Mouse (Mus musculus) liver, embryonic 14.5 days (tissue): ENCODE results near the gene Aoc3. TPM values are rescaled to one million over a fixed set of nuclear protein-coding genes. Genes with fewer than 3 reads are reported as not detected.

Source experiments
- ATAC-seq: fragments of 200-750 bp; cut with Nextera tagmentation; 2 replicates; pipeline ENCODE4 v1.8.0; 2017; ENCODE audit warnings: moderate number of reproducible peaks, mild to moderate bottlenecking, moderate library complexity; ENCODE audit not compliant: insufficient read depth
- DNase-seq, 3 experiments: peaks; one replicate each; pipeline ENCODE4 v3.0.0-alpha.2; 2012 to 2013; ENCODE audit warnings: low read depth in 3 of 3, low spot score in 3 of 3
- H3K27ac ChIP-seq: fragments of 300-500 bp; sonication (generic); 2 replicates; pipeline ENCODE4 v1.5.1; 2014; ENCODE audit warnings: moderate library complexity, mild to moderate bottlenecking, control low read depth, inconsistent platforms
- H3K27me3 ChIP-seq: fragments of 300-500 bp; sonication (generic); 2 replicates; pipeline ENCODE4 v1.6.1; 2014; ENCODE audit warnings: mild to moderate bottlenecking, low read length, moderate library complexity; ENCODE audit not compliant: control insufficient read depth, insufficient read depth
- H3K36me3 ChIP-seq: fragments of 300-500 bp; sonication (generic); replicated peaks from 2 replicates; pipeline ENCODE4 v1.6.1; 2014; ENCODE audit warnings: low read depth; ENCODE audit not compliant: control insufficient read depth, insufficient read depth
- H3K4me1 ChIP-seq, 2 experiments: fragments of 200-500 bp in 1 of 2; fragments of 300-500 bp in 1 of 2; sonication (generic) in 1 of 2; replicated peaks; 2 replicates each; pipeline ENCODE4 v1.6.1; 2012 to 2014; ENCODE audit warnings: antibody characterized with exemption in 1 of 2, inconsistent platforms in 1 of 2, low read length in 1 of 2; ENCODE audit not compliant: control insufficient read depth in 2 of 2, insufficient read depth in 2 of 2
- H3K4me2 ChIP-seq: fragments of 300-500 bp; sonication (generic); 2 replicates; pipeline ENCODE4 v1.6.1; 2014; ENCODE audit warnings: low read depth, mild to moderate bottlenecking, control low read depth, moderate library complexity
- H3K4me3 ChIP-seq, 2 experiments: fragments of 200-500 bp in 1 of 2; fragments of 300-500 bp in 1 of 2; sonication (generic) in 1 of 2; 2 replicates each; pipeline ENCODE4 v1.5.1; 2012 to 2014; ENCODE audit warnings: low read depth in 2 of 2, low read length in 2 of 2, mild to moderate bottlenecking in 2 of 2, control low read depth in 1 of 2, inconsistent platforms in 1 of 2, moderate library complexity in 1 of 2; ENCODE audit not compliant: insufficient read depth in 1 of 2
- H3K9ac ChIP-seq: fragments of 300-500 bp; sonication (generic); replicated peaks from 2 replicates; pipeline ENCODE4 v1.6.1; 2014; ENCODE audit warnings: mild to moderate bottlenecking, control low read depth, moderate library complexity
- H3K9me3 ChIP-seq: fragments of 300-500 bp; sonication (generic); 2 replicates; pipeline ENCODE4 v1.6.1; 2016; ENCODE audit warnings: low read length, mixed read lengths; ENCODE audit not compliant: control insufficient read depth
- CTCF ChIP-seq: IDR thresholded peaks from 2 replicates; pipeline ENCODE4 v1.5.1; 2016; ENCODE audit warnings: antibody characterized with exemption, low read depth, control low read depth
- EP300 ChIP-seq: IDR thresholded peaks from 2 replicates; pipeline ENCODE4 v1.6.1; 2016; ENCODE audit warnings: antibody characterized with exemption, low read depth
- WGBS: fragments of 180-500 bp; shearing (Covaris S2); extraction: QIAGEN DNeasy Blood & Tissue Kit; methylation state at CpG from one replicate; pipeline ENCODE4 v1.1.7; 2014; ENCODE audit not compliant: insufficient replicate concordance; 5-methylcytosine and 5-hydroxymethylcytosine counted together
- polyA plus RNA-seq, 2 experiments: library from polyadenylated mRNA; depleted of rRNA in 1 of 2; stranded (reverse) in 1 of 2; unstranded in 1 of 2; fragments of >200 nt; fragmentation: Nextera tagmentation in 1 of 2; extraction: Ambion mirVana in 1 of 2; gene quantifications; 2 replicates each; pipeline versions ENCODE4 v1.2.1 to v1.2.3; 2012 to 2014

Aoc3 gene
- polyA plus RNA-seq, 2 experiments = 0.03 to 0.25 TPM

DNA sequence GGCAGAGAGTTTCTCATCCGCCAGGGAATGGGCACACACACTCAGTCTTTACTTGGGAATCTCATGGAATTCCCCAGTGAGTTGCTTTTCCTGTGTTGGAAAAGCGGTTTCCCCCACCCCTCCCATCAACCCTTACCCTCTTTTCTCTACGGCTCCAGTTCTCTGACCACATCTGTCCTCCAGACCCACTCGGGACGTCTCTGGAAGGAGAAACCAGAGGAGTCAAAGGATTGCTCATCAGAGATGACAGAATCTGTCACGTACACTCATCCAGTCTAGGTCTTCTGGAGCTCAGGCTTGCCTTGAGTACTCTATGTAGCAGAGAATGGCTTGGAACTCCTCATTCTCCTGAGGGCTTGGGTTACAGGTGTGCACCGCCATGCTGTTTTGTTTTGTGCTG lies 18.4 kb downstream of the Aoc3 start:
- ATAC-seq = no peak
- no peak for DNase-seq
- TF ChIP-seq EP300 (no peak), CTCF (no peak)
- H3K36me3 ChIP-seq = no peaks in the 10 kb centered on the region
- no peak overlapping the region for H3K27ac ChIP-seq
- no peak overlapping the region for H3K4me2 ChIP-seq
- no peak overlapping the region for H3K9ac ChIP-seq
- 0 out of 4 replicates have a peak, but pooled peaks cover 0 to 4% of the 10 kb centered on the region in 2 experiments for H3K4me1 ChIP-seq
- no peak overlapping the region for H3K4me3 ChIP-seq
- H3K27me3 ChIP-seq = no peaks in the 10 kb centered on the region
- H3K9me3 ChIP-seq = no peaks in the 10 kb centered on the region
- WGBS = 62% methylated on average over 7 of the region's 7 CpGs

DNA sequence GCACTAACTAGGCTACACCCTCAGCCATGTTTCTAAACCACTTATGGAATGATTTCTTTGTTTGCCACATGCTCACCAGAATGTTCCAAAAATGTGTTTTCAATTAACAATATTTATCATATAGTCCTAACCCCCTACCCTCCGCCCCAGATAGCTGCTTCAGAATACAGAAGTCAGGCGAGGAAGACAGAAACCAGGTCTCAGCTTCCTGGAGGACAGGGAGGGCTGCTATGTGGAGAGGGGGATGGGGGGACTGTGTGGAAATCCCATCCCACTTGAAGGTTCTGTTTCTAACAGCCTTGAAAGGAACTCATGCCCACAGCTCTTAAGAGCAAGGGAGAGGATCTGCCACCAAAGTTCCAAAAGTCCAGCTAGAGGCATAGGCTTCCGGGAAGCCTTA lies 18.8 kb downstream of the Aoc3 start:
- TF ChIP-seq EP300 = no peak
- no peak for TF ChIP-seq CTCF
- H3K4me2 ChIP-seq = no peak overlapping the region
- 55% methylated on average over 3 of the region's 3 CpGs for WGBS
- H3K27ac ChIP-seq = no peak overlapping the region
- H3K9me3 ChIP-seq = no peaks in the 10 kb centered on the region
- DNase-seq (no peak), ATAC-seq (no peak)
- no peak overlapping the region for H3K4me3 ChIP-seq
- no peaks in the 10 kb centered on the region for H3K27me3 ChIP-seq
- no peak overlapping the region for H3K9ac ChIP-seq
- H3K36me3 ChIP-seq = no peaks in the 10 kb centered on the region
- 0 out of 4 replicates have a peak, but pooled peaks cover 0 to 4% of the 10 kb centered on the region in 2 experiments for H3K4me1 ChIP-seq

DNA sequence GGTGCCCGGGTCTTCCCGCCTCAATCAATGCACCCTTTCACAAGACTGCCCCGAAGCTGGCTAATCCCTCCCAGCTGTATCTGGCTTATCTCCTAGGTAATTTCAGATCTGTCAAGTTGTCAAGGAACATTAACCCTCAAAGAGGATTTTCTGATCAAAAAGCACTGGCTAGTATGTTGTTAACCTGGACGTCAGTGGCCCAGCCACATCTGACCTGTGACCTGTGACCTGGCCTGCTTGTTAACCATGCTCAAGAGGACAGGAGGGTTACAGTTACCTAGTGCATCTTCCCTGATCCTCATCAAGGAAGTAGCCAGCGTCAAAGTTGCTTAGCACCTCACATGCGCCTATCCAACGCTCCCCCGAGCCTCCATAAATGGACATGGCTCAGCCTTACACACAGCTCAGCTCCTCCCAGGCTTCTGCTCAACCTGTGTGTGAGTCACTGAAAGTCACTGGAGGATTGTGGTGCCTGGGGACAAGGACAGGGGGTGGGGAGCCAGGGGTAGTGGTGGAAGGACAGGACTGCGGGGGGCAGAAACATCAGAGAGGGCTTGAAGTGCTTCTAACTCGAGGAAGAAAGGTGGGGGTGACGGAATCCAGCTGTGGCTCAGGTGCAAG lies 20.8 kb downstream of the Aoc3 start:
- TF ChIP-seq EP300 (no peak), CTCF (no peak)
- Histone ChIP-seq H3K9ac (no peak overlapping the region), H3K4me1 (0 out of 4 replicates have a peak, but pooled peaks cover 0 to 4% of the 10 kb centered on the region in 2 experiments), H3K9me3 (no peaks in the 10 kb centered on the region), H3K27me3 (no peaks in the 10 kb centered on the region), H3K36me3 (no peaks in the 10 kb centered on the region), H3K27ac (no peak overlapping the region), H3K4me3 (no peak overlapping the region), H3K4me2 (no peak overlapping the region)
- ATAC-seq (no peak), DNase-seq (no peak)
- WGBS = 59% methylated on average over 11 of the region's 11 CpGs

DNA sequence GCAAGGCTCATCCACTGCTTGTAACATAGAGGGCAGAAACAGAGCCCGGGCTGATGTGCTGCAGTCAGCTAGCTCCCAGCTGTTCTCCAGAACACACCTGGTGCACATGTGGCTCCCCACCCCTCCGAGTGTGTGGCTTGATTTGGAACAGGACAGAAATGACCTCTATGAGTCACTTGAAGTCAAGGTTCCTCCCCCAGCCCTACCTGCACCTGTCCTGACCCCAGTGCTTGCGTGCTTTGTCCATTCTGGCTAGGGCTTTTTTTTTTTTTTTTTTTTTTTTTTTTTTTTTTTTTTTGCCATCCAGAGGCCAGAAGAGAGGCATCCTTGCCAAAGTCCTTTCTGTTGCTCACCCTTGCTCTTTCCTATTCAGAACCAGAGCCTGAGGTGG lies 21.3 kb downstream of the Aoc3 start:
- no peak for ATAC-seq

DNA sequence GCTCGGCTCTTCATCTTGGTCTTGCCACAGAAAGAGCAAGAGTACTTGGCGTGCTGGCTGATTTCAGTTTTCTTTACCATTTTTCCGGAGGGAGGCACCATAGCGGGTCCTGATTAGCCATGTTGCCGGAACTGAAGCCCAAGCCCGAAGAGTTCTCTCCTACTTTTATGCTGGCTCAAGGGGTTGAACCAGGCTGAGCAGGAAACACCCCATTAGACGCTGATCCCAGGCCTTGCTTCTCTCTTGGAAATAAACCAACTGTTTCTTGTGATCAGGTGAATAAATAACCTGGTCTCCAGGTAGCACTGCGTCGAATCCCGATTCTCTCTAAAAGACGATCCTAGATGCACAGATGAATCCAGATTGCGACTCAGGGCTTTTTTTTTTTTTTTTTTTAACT lies 23.0 kb downstream of the Aoc3 start:
- no peak for DNase-seq
- ATAC-seq = no peak
- TF ChIP-seq CTCF (no peak), EP300 (no peak)
- no peak overlapping the region for H3K4me3 ChIP-seq
- no peaks in the 10 kb centered on the region for H3K9me3 ChIP-seq
- H3K36me3 ChIP-seq = no peaks in the 10 kb centered on the region
- no peaks in the 10 kb centered on the region for H3K27me3 ChIP-seq
- H3K4me2 ChIP-seq = no peak overlapping the region
- 0 out of 4 replicates have a peak, but pooled peaks cover 0 to 2% of the 10 kb centered on the region in 2 experiments for H3K4me1 ChIP-seq
- H3K27ac ChIP-seq = no peak overlapping the region
- H3K9ac ChIP-seq = no peak overlapping the region
- WGBS = 75% methylated on average over 12 of the region's 12 CpGs

More for the DNA sequence above, 21.3 kb downstream of the Aoc3 start:
- no peaks in the 10 kb centered on the region for H3K9me3 ChIP-seq
- DNase-seq = no peak
- TF ChIP-seq EP300 = no peak
- TF ChIP-seq CTCF = no peak
- H3K27me3 ChIP-seq = no peaks in the 10 kb centered on the region
- WGBS = 55% methylated on average over 3 of the region's 3 CpGs
- H3K36me3 ChIP-seq = no peaks in the 10 kb centered on the region
- no peak overlapping the region for H3K27ac ChIP-seq
- no peak overlapping the region for H3K9ac ChIP-seq
- H3K4me2 ChIP-seq = no peak overlapping the region
- H3K4me3 ChIP-seq = no peak overlapping the region
- 0 out of 4 replicates have a peak, but pooled peaks cover 0 to 4% of the 10 kb centered on the region in 2 experiments for H3K4me1 ChIP-seq
